Mouse (Mus musculus): ENCODE data around the gene Zyg11b. TPM values are rescaled to one million over a fixed set of nuclear protein-coding genes. Genes with fewer than 3 reads are reported as not detected.
A peak's percentile ranks its signal among the peaks of the same experiment; 100 is the strongest.

The Zyg11b gene
- total RNA-seq, 2 experiments from 2014 or later: 29.5 to 35.4 TPM

DNA sequence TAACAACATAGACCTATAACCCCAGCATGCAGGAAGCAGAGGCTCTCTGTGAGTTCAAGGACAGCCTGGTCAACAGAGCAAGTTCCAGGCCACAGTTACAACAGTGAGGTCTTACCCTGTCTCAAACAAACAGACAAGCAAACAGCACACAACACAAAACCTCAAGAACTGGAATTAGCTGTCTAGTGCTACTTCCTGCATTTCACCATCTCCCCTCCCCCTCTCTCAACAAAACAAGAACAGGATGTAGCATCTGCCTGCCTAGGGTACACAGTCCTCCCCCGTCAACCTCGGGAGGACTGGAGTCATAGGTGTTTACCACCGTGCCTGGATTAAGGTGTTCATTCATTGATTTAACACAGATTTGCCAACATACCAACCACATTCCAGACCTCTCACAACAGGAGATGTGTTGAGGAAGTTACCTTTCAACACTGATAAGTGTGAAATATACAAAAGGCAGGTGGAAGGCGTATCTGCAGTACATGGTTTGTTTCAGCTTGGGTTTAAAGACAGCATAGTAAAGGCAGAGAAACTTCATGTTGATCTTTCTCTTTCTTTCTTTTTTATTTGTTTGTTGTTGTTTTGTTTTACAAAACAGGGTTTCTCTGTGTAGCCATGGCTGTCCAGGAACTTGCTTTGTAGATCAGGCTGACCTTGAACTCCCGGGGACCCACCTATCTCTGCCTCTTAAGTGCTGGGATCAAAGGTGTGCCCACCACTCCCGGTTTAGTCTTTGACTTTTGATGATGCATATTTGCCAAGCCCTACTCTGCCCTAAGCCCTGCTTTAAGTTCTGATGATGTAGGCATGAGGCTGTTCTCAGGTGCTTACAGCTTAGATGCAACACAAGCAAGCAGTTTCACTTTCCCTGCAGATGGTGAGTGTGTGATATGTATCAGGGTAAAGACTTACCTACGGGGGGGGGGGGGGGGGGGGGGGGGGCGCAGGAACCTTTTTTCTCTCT is 18.0 kb upstream of the Zyg11b start:
- no peak for DNase-seq

DNA sequence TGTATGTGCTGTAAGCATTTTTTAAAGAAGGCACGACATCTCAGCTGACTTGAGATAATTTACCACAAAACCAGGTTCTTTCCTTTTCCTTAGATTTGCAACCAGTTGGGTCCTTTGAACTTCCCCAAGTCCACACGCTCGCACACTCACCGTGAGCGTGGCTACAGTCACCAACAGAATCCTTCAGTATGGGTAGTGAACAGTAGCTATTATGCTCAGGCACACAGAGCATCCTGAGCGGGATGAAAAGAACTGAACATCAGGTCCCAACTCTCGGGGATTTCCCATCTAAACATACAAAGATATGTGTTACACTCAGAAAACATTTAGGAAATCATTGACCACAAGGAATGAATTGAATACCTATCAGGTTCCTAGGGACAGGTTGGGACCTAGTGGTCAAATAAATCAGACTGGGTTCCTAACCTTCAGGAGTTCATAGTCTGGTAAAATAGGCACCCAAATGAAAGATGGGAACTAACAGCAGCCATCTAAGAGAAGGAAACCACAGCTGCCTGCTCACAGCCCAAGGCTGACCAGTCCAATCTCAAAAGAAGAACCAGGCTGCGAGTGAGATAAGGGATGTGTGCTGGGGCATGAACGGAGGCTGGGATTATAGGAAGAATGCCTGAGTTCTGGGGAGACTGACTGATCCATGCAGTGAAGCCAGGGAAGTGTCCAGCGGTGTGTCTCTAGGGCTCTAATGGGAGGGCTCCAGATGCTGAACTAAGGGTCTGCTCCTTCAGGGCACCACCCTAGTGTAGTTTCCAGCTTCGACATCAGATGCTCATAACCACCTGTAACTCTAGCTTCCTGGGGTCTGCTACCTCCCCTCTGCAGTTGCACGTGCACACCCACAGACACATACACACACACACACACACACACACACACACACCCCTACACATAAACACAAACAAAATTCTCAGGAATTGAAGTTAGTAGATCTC is 17.0 kb upstream of the Zyg11b start:
- DNase-seq: no peak

DNA sequence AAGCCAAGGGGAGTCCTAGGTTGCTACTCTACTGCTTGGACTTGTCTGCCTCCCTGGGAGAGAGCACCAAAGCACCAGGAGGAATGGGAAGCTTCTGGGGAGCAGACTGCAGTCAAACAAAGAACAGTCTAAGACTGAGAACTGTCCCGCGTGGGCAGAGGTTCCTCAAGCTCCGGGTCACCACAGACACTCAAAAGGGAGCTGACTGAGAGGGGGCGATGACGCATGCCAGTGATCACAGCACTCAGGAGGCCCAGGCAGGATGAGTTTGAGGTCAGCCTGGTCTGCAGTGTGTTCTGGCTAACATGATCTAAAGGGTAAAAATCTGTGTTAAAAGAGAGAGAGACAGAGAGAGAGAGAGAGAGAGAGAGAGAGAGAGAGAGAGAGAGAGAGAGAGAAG is 13.1 kb upstream of the Zyg11b start:
- no peak for DNase-seq

DNA sequence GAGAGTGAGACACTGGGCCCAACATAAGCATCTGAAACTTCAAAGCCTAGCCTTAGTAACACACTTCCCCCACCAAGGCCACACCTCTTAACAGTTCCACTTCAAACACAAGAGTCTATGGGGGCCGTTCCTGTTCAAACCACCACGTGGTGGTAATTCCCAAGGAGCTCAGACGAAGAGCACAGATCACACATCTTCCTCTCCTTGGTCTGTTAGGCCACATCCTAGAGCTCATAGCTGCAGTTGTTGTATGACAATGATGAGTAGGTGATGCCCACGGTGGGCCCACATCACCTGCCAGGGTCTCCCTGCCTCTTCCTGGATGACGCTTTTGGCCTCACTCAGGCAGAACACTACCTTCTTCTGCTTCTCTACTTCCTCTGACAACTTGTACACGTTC is 9.8 kb upstream of the Zyg11b start:
- DNase-seq: no peak

DNA sequence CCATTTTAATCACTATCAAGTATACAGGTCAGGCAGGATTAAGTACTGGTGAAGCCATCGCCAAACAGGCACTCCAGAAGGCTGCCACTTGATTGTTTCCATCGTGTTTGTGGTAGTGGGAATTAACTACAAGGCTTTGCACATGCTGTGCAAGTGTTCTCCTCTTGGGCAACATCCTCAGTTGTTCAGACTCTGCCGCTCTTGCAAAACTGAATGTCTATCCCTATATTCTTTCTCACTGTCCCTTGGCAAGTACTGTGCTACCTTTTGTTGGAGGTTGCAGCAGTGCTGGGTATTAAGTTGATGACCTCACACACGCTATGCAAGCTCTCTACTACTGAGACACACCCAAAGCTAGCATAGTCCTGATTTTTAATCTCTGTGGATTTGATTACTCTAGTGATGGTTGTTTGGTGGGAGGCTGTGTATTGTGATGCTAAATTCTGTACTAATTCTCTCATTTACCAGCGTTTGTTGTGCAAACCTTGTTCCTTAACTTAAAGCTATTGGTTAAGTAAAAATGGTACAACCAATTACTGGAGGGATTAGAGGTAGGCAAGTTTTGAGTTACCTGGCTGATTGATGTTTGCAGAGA is 1.5 kb upstream of the Zyg11b start:
- no peak for DNase-seq

DNA sequence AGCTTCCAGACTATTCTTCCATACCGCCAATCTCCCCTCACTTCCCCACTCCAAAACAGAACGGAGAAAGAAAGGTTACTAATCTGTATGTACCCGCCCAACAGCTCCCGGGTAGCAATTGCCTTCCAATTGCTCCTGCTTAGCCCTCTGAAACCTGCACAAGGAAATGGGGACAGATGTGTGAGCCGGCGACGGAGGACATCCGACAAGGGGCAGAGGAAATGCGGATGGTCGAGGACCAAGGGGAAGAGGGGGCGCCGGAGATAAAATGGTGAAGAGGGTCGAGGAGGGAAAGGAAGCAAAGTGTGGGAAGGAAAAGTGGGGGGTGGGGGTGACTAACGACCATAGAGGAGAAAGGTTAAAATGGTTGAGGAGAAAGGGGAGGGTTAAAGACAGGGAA is 630 bp downstream of the Zyg11b start:
- DNase-seq: peak; percentile 28

DNA sequence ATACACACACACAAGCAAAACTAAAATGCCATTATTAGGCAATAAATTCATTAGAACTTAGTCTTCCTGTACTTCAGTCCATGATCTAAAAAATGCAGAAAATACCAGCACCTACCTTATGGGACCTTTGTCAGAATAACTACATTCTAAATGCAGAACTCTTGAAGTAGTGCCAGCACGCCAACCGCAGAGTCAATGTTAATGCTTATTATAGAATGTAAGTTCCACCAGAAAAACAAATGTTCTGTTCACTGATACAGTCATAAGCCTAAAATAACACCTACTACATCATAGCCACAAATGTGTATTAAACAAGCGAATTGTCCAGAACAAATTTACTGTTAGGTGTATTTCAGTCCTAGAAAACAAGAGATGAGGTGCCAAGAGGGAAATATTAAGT is 23.9 kb downstream of the Zyg11b start:
- DNase-seq: no peak

DNA sequence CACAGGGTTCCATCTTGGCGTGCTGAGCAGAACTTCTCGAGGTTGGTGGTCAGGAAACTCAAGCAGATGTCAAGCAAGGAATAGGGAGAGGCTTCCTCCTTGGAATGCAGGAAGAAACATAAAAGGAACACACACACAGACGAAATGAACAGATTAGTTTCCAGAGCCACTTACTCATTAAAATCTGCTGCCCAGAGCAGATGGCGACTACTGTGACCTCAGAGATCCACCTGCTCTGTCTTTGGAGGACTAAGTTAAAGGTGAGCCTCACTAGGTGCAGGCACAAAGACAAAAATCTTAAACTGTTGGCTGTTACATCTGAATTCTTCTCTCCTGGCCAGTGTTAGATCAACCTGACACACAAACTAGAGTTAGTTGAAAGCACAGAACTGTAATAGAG is 28.6 kb downstream of the Zyg11b start:
- DNase-seq: no peak

DNA sequence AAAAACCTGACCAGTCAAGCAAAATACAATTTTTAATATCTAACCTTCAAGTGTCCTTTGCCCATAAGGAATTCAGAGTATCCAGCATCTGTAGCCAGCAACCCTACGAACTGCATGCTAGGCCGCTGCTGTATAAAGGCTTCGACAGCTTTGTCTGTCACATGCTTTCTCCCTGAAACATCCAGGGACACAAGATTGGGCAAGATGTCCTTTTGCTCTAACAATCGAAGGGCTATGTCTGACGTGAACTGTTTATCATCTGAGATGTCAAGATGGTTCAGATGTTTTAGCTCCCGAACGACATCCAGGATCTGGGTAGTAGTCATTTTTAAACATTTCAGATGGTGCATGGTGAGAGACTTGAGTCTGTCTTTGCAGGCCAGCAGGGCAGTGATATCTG is 35.1 kb downstream of the Zyg11b start:
- no peak for DNase-seq

DNA sequence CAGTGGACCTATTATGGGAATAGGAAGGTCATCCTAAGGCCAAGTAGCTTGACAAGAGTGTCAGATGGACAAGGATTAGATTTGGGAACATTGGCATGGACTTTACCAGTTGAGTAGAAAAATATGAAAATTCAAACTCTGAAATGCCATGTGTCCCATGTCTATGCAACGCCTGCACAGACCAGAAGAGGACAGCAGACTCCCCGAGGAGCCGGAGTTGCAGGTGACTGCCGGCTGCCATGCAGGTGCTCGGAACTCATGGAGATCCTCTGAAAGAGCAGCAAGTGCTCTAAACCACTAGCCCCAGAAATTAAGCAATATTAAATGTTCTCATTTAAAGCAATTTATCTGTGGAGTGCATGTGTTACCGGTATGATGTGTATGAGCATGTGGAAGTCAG is 47.6 kb downstream of the Zyg11b start:
- no peak for DNase-seq

DNA sequence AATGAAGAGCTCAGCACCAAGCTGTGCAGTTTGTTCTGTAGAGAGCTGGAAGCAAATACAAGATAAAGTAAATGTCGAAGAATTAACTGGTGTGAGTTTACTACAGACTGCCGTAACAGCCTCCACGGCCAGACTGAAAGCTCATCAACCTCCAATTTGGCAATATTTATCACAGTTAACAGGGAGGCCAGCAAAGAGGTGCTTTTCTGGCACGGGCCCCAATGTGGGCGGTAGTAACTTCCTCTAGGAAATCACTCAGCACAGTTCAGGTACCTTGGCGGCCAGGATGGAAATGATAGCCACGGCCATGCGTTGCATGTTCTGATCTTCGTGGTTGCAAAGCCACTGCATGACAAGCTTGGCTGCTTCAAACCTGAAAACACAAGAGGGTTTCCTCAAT is 50.4 kb downstream of the Zyg11b start:
- no peak for DNase-seq

DNA sequence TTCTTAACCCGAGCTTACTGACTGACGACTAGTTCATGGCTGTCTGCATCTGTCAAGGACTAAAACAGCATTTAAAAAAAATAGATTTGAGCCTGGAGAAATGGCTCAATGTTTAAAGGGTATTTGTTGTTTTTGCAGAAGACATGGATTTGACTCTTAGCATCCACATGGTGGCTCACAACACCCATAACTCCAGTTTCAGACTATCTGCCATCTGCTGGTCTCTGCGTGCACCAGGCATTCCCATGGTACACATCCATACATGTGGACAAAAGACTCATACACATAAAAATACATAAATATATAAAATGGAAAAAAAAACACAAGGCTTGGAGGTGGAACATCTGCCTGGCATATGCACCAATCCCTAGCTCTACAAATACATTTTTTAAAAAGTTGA is 51.6 kb downstream of the Zyg11b start:
- no peak for DNase-seq

DNA sequence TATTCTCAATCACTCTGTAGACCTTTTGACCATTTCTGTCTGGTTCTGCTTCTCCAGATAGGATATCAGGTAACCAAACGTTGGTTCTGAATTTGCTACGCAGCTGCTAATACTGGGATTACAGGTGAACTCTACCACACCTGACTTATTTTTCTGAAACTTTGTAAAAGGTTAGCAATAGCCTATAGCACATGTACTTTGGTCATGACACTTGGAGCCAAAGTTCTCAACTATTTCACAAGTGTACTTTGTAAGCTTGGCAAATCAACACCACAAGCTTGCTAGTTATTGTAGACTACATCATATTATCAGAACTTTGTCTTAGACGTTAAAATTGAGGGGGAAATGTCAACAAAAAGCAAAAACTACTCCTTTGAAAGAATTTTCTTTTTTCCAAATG is 67.2 kb downstream of the Zyg11b start:
- no peak for DNase-seq

DNA sequence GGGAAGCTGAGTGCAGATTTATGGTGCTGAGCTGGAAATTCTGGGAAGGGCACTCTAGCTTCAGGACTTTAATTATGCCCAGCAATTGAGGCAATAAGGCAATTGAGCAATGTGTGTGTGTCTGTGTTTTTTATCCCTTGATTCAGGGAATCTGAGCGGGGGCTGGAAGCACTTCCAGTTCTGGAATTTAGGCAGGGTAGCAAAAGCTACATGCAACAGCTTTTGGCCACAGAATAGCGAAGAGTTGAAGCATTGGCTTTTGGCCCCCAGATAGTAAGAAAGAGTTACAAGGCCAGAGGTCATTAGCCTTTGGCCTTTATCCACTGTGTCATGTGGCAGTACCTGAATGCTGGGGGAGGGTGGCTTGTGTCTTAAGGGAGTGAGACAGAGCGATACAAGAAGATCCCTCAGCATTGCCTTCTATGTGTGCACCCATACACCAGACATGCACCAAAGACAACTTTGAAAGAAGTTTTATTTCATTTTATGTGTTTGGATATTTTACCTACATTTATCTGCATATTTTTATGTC is 75.5 kb downstream of the Zyg11b start:
- peak; percentile 33 for DNase-seq

DNA sequence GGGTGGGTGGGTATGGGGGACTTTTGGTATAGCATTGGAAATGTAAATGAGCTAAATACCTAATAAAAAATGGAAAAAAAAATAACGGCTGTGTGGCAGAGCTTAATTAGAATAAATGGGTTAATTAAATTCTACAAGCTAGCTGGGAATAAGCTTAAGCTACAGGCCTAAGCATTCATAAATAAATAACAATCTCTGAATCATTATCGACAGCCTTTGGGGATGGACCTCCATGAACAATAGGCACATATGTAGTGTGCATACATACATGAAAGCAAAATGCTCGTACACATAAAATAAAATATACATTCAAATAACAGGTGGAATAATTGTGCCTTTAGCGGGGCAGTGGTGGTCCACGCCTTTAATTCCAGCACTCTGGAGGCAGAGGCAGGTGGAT is 78.4 kb downstream of the Zyg11b start:
- no peak for DNase-seq

DNA sequence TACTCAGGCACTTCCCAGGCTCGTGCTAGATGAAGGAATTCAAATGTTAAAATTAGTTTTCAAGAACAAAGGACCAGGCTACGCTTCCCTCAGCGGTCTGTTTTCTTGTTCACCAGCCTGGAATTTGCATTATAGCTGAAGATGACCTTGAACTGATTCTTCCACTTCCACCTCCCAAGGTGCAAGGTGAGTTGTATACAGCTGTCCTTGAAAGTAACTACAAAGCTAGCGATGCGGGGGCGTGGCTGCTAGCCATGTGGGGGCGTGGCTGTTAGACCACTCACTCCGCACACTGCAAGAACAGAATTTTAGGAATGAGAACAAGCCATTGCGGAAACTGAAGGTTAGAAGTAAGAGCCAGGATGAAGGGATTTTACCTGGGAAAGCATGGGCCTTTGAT is 81.9 kb downstream of the Zyg11b start:
- peak; percentile 10 for DNase-seq

DNA sequence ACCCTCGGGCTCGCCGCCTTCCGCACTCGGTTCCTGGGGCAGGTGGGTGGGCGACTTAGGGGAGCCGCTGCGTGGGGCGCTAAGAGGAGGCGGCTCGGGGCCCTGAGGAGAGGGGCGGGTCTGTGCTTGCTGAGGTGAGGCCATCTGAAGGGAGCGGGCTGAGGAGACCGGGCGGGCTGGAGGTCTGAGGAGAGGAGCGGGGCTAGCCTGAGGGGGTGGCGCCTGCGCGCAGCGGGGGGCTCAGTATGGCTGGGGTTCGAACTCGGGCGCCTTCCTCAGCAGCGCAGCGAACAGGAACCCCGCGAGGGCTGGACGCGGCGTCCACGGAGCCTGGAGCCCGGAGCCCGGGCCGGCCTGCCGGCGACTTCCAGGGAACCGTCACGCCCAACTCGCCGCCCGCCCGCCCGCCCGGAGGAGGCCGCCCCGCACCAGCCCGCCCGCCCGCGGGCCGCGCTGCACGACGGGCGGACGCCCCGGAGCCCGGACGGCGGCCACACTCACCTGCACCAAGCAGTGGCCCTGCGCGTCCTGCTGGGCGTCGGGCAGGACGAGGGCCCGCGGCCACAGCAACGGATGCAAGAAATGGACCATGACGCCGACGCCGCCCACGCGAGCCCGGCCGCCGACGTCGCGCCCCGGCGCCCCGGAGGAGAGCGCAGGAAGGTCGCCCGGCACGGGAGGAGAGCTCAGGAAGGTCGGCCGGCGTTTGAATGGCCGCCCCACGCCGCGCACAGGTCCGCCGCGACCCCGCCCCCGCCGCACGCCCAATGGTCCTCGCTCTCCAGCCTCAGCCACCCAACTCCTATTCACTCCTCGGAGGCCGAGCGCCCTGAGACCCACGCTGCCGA is 83.3 kb downstream of the Zyg11b start, which contains the start of gene Zyg11a:
Zyg11a (minus strand) TSS at position 717 of the 848 bp plus-strand sequence.
- DNase-seq: peak; percentile 50

DNA sequence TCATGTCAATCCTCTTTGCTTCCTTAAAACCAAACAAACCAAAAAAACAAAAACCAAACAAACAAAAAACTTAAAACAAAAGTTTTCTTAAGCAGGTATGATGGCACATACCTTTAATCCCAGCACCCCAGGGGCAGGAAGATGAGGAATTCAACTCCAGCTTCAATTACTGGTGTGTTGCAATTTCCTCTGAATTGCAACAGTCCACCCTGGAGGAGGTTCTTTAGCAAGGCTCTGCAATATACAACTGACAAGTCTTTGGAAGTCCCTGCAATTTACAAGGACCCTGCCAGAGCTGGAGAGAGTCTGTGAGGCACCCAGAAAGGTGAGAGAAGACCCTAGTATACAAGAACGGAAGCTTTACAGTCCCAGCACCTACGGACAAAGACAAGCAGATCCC is 87.9 kb downstream of the Zyg11b start:
- DNase-seq: no peak

DNA sequence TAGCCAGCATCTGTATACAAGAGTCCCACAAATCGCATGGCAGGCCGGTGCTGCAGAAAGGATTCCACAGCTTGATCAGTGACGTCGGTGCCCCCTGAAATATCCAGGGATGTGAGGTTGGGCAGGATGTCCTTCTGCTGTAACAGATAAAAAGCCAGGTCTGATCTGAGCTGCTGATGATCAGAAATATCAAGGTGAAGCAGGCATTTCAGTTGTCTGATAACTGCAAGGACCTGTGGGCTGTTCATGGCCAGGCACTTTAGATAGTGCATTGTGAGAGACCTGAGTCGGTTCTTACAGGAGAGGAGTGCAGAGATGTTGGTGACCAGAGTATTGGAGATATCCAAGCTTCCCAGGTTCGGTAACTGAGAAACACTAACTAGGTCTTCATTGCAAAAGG is 96.3 kb downstream of the Zyg11b start:
- DNase-seq: no peak

DNA sequence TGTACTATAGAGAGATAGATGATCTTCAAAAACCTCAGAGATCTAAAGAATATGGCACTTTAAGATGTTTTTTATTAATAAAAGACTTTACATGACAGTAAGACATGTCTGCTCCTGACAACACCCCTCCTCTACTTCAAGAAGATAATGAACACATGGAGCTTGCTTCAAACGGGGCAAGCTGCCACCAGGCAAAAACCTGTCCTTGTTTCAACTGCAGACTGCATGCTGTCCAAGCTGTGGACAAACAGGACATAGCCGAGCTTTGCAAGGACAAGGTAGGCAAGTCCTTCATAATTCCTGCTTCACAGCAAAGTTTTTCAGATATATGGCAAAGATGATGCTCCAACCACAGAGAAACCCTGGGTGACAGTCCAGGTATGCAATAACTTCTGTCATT is 101.7 kb downstream of the Zyg11b start:
- DNase-seq: no peak

DNA sequence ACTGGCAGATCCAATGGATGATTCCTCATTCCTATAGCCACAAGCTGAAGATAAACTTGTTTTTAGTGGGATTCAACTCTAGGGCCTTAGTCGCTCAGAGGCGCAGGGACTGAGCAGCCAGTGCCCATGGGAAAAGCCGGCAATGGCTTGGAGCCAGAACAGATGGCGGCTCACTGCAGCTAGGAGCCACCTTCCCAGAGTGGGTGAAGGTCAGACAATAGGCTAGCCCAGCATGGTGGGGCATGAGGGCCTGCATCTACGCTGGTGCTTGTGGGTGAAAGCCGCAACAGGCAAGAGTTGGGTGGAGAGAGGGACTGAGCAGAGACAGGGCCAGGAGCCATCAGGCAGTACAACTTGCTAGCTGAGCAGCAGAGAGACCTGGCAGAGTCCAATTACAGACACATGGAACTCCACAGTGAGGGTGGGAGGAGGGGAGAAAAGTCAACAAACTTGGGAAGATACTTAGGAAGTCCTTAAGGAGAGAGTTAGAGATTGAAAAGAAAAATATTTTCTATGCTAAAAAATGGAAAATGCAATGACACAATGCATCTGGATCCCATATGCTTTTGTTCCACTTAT is 104.5 kb downstream of the Zyg11b start:
- peak; percentile 58 for DNase-seq
